17 mouse cellular contexts compared by ENCODE assay signal in genomic region chr6:143288491-143289130, GRCm38 (mm10).
A peak's percentile ranks its signal among the peaks of the same experiment; 100 is the strongest.
DNase-seq lines count a peak whose midpoint lies in the region; ATAC-seq and TF ChIP-seq lines count a peak whose summit lies in the region.
"Had no signal": no experiment of that assay in that cellular context is flagged by ENCODE, and none has a peak within 500 bp of the region (broad histone marks: within the 10 kb centered on the region; RNA-seq: fewer than 3 reads in every experiment).

No protein-coding gene starts in this region.

- no peak for TF ChIP-seq CTCF in brain, embryonic 14.5 days (IDR thresholded peaks at IDR 0.05; ENCODE audit: borderline replicate concordance, extremely low read depth, insufficient read depth, insufficient read length)
- no peak for TF ChIP-seq CTCF in layer of hippocampus, adult 2 months (conservative IDR thresholded peaks at IDR 0.05)

- ATAC-seq in cerebellum, adult (ENCODE audit: insufficient number of reproducible peaks, low FRiP score, low TSS enrichment): no peak
- ATAC-seq: intestine, postnatal 0 days; midbrain, embryonic 16.5 days had no signal

- intact Hi-C loops in left cerebral cortex, postnatal 25 days (cut with DNase I): loop anchor here (2.0 kb wide), 2 partner anchors 24 to 60 kb away; no protein-coding TSS in a partner anchor

- DNase-seq in cerebellum, postnatal 14 days: peak; percentile 6
- DNase-seq in brain, embryonic 14.5 days (ENCODE audit: low read depth): peak; percentile 67
- DNase-seq in layer of hippocampus, adult 2 months (ENCODE audit: low spot score in 2 of 2): peak; percentile 22 to 71
- peak; percentile 47 to 90 for DNase-seq in left cerebral cortex, postnatal 25 days (ENCODE audit: low spot score in 2 of 2)
- no peak for DNase-seq in kidney, adult 18-20 months
- no peak for DNase-seq in lung, adult 18-20 months
- no peak for DNase-seq in cerebellum, postnatal 36 days
- DNase-seq: cerebellum, adult 11-12 months; heart, postnatal 14 days; spleen, adult 18-20 months; thymus, adult 2 months had no signal

- no peak for TF ChIP-seq POLR2A in brain, embryonic 14.5 days (IDR thresholded peaks at IDR 0.05; ENCODE audit: borderline replicate concordance, extremely low read depth, insufficient read depth, insufficient read length, poor library complexity, severe bottlenecking)

- peak overlapping the region; percentile 64 for H3K27ac ChIP-seq in layer of hippocampus, adult 2 months
- H3K27ac ChIP-seq: embryonic facial prominence, embryonic 15.5 days; limb, embryonic 13.5 days; lung, embryonic 15.5 days had no signal

- no peak overlapping the region for H3K4me3 ChIP-seq in layer of hippocampus, adult 2 months
- H3K4me3 ChIP-seq: embryonic facial prominence, embryonic 15.5 days; limb, embryonic 13.5 days; lung, embryonic 15.5 days had no signal

Comparison
In these comparisons a context has a peak if more than half of its experiments do, and no peak if none do; other contexts are left out.
1. DNase-seq: peak in cerebellum, postnatal 14 days (2 of 2), brain, embryonic 14.5 days (single experiment), layer of hippocampus, adult 2 months (2 of 2) and left cerebral cortex, postnatal 25 days (2 of 2); none in kidney, adult 18-20 months (single experiment), lung, adult 18-20 months (0 of 2) and cerebellum, postnatal 36 days (0 of 2).